Mouse (Mus musculus) urinary bladder, adult 2 months (tissue): ENCODE results near the gene Appl2. TPM values are rescaled to one million over a fixed set of nuclear protein-coding genes. Genes with fewer than 3 reads are reported as not detected.

Experiments
- DNase-seq: peaks from one replicate; pipeline ENCODE4 v3.0.0; 2022; ENCODE audit warnings: low spot score
- polyA plus RNA-seq: library from polyadenylated mRNA; depleted of rRNA; stranded (reverse); fragments of >200 nt; gene quantifications from 2 replicates; pipeline ENCODE4 v1.2.3, GENCODE M21; 2012; rRNA removed

The Appl2 gene
- polyA plus RNA-seq, 1 experiment, result 33.1 TPM

GRCm38 (mm10) chr10:83565449-83566441 is 82.8 kb downstream of the Appl2 start:
- DNase-seq, result no peak

- DNase-seq, result no peak
Observed at GRCm38 (mm10) chr10:83563005-83563404, 85.5 kb downstream of the Appl2 start.

Other genes starting within 250 kb of the Appl2 start
- 3.0 and 3.1 TPM in 2 replicates for gene Aldh1l2, start 114.6 kb downstream of the Appl2 start, polyA plus RNA-seq
- gene Washc4, start 105.0 kb downstream of the Appl2 start, polyA plus RNA-seq, result 11.4 and 13.7 TPM in 2 replicates
- gene 1500009L16Rik, start 74.1 kb upstream of the Appl2 start, polyA plus RNA-seq, result 7.1 and 7.2 TPM in 2 replicates